Mouse (Mus musculus) testis, adult 2 months (tissue): ENCODE measurements around the gene Mapkapk5.

Source experiments
- CTCF ChIP-seq: fragments of 200-500 bp; IDR thresholded peaks from 2 replicates; pipeline ENCODE4 v1.5.1; 2012; ENCODE audit warnings: low read depth, mild to moderate bottlenecking, inconsistent platforms, low read length, moderate library complexity; ENCODE audit not compliant: control insufficient read depth, insufficient read depth, insufficient replicate concordance
- POLR2A ChIP-seq: fragments of 200-500 bp; IDR thresholded peaks from 2 replicates; pipeline ENCODE4 v1.6.1; 2012; ENCODE audit warnings: low read depth, mild to moderate bottlenecking, inconsistent platforms, low read length, moderate library complexity; ENCODE audit not compliant: control insufficient read depth

GRCm38 (mm10) chr5:121589928-121590327 lies 44.2 kb upstream of the Mapkapk5 start:
- no peak for TF ChIP-seq CTCF
- no peak for TF ChIP-seq POLR2A
